Mouse (Mus musculus): Measurements from ENCODE around the gene Nynrin.

Nynrin gene

GRCm38 (mm10) chr14:55922475-55923232, 68.8 kb downstream of the Nynrin start:
- DNase-seq (ENCODE audit: low read depth, low spot score): no peak

All from brain, embryonic 18.5 days (tissue).